Mouse (Mus musculus): ENCODE data around the gene Diras2. TPM values are rescaled to one million over a fixed set of nuclear protein-coding genes. Genes with fewer than 3 reads are reported as not detected.

Diras2 gene
- polyA plus RNA-seq, 1 experiment from 2014 or later: 0.40 TPM

DNA sequence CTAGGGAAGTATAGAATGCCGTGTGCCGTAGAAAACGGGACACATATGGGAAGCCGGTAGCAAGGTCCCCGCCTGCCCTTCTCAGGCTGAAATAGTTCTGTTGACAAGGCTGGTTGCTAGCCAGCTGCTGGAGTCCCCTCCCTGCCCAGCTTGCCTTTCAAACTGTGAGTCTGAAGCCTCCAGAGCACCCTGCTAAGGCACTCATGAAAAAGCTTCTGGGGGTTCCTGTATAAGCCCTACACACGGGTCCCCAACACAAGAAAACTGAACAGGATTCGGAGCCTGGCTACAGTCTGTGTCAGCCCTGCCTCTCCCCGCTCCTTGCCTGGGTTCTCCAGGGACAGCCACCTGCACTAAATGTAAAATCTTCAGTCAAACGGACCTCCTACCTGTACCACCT, 2.3 kb downstream of the Diras2 start:
- H3K9ac ChIP-seq: no peak overlapping the region
- no peaks in the 10 kb centered on the region for H3K36me3 ChIP-seq
- H3K4me3 ChIP-seq (replicated peaks): no peak overlapping the region
- peaks cover 8% of the 10 kb centered on the region for H3K4me1 ChIP-seq
- no peak overlapping the region for H3K27ac ChIP-seq
- no peak overlapping the region for H3K4me2 ChIP-seq
- WGBS: 63% methylated on average over 9 of the region's 9 CpGs
- peaks cover 32% of the 10 kb centered on the region for H3K27me3 ChIP-seq
- no peaks in the 10 kb centered on the region for H3K9me3 ChIP-seq (replicated peaks)
- no peak for ATAC-seq (replicated peaks; ENCODE audit: low FRiP score)

DNA sequence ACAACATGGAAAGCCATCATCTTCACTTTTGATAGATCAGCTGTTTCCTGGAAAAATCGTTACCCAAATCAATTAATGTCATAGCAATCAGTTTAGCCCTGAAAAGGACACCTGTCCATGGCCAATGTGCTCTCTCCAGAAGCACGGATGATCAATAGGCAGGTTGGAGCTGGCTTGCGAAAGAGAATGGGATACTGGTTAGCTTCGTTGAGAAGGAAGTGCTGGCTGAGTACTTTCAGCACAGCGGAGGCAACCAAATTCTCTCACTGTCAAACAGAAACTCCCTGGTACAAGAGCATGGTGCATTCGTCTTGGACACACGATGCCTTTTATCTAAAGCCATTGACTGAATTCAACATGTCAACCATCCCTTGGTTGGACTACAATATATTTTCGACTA, 2.8 kb downstream of the Diras2 start:
- Histone ChIP-seq H3K27ac (no peak overlapping the region), H3K36me3 (no peaks in the 10 kb centered on the region), H3K27me3 (peaks cover 31% of the 10 kb centered on the region), H3K9ac (no peak overlapping the region), H3K4me3 (replicated peaks) (no peak overlapping the region), H3K4me1 (peaks cover 8% of the 10 kb centered on the region), H3K4me2 (no peak overlapping the region), H3K9me3 (replicated peaks) (no peaks in the 10 kb centered on the region)
- WGBS: 84% methylated on average over 8 of the region's 8 CpGs
- ATAC-seq (replicated peaks; ENCODE audit: low FRiP score): no peak

DNA sequence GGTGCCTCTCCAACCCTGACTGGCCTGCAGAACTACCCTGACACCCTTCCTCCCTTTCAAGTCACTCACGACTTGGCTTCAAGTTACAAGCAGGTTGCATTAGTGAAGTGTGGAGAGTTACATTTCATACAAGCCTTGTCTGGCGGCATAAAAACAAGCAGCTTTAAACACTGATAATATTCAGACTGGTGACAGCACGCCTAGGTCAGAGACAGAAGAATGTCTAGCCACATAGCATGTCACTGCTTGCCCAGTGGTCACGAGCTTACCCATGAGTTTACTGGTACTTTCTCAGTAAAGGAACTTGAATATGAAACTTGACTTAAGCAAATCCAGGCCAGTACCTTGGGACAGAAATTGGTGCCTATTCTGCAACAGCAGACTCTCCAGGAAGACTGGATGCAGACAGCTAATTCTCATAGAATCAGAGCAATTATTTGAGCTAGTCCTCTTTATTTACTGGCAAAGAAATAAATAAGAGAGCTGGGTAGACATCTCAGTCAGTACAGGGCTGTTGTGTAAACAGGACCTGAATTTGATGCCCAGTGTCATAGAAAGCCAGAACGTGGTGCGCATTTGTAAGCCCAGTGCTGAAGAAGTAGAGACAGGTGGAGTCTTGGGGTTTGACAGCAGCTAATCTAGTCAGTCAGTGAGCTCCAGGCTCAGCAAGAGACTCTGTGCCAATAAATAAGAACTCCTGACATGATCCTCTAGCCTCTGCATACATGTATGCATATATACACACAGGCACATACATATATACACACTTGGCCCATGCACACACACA, 4.6 kb downstream of the Diras2 start:
- H3K4me2 ChIP-seq: no peak overlapping the region
- WGBS: 72% methylated on average over 6 of the region's 6 CpGs
- no peak for ATAC-seq (replicated peaks; ENCODE audit: low FRiP score)

DNA sequence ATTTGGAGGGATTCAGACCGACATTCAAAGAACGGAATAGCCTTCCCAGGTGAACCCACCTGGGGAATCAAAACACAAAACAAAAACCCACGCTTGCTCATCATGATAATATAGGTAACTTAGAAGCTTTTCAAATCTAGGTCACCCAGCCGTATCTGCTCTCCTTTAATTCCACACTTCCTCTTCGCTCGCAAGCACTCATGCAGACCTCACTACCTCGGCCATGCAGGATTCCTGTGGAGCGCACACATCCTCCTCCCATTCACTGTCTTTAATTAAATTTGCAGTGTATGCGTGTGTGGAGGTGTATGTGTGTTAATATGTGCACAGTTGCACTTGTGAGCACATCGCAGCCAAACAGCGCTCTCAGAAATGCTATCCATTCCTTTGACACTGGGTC, 6.8 kb downstream of the Diras2 start:
- Histone ChIP-seq H3K27me3 (peaks cover 14% of the 10 kb centered on the region), H3K4me2 (no peak overlapping the region), H3K27ac (no peak overlapping the region), H3K9me3 (replicated peaks) (no peaks in the 10 kb centered on the region), H3K4me3 (replicated peaks) (no peak overlapping the region), H3K9ac (no peak overlapping the region), H3K4me1 (peaks cover 5% of the 10 kb centered on the region; the same call in 1 of the 2 replicates), H3K36me3 (no peaks in the 10 kb centered on the region)
- WGBS: 77% methylated on average over 11 of the region's 11 CpGs
- no peak for ATAC-seq (replicated peaks; ENCODE audit: low FRiP score)

More for the DNA sequence above, 4.6 kb downstream of the Diras2 start:
- no peaks in the 10 kb centered on the region for H3K36me3 ChIP-seq
- peaks cover 8% of the 10 kb centered on the region for H3K4me1 ChIP-seq
- H3K4me3 ChIP-seq (replicated peaks): no peak overlapping the region
- H3K9me3 ChIP-seq (replicated peaks): no peaks in the 10 kb centered on the region
- H3K9ac ChIP-seq: no peak overlapping the region
- H3K27ac ChIP-seq: no peak overlapping the region
- peaks cover 31% of the 10 kb centered on the region for H3K27me3 ChIP-seq

DNA sequence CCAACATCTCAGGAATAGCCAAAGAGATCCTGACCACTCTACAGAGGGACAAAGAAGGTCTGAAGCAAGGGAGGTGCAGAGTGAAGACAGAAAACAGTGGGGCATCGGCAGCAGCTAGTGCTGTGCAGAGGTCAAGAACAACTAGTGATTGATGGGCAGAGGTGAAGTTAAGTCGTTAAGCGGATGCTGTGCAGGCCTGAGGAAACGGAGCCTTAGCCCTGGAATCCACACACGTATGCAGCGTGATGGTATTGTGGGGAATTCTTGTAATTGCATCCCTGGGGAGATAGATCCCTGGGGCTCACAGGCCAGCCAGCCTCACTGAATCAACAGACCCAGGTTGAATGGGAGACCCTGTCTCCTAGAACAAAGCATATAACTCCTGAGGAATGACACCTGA, 9.9 kb downstream of the Diras2 start:
- Histone ChIP-seq H3K27ac (no peak overlapping the region), H3K9ac (no peak overlapping the region), H3K36me3 (no peaks in the 10 kb centered on the region), H3K9me3 (replicated peaks) (no peaks in the 10 kb centered on the region), H3K4me1 (peaks cover 5% of the 10 kb centered on the region; the same call in 1 of the 2 replicates), H3K27me3 (no peaks in the 10 kb centered on the region; the same call in 1 of the 2 replicates), H3K4me2 (no peak overlapping the region), H3K4me3 (replicated peaks) (no peak overlapping the region)
- 24% methylated on average over 6 of the region's 6 CpGs for WGBS
- no peak for ATAC-seq (replicated peaks; ENCODE audit: low FRiP score)

DNA sequence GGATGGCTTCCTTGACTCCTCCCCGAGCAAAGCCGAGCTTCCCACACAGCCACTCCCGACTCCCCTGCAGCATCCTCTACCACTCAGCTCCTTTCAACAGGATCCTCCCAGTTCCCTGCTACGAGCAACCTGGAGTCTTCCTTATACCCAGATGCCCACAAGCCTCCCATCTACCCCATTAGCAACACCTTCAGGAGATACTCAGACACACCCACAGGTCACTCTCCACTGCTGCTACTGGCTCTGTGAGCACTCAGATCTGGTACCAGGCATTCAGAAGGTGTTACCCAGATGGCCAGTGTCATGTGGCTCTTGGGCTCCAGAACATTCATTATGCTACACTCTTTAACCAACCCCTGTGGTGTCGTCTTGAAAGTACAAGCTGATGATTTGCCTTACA, 11.7 kb downstream of the Diras2 start:
- Histone ChIP-seq H3K9ac (no peak overlapping the region), H3K36me3 (no peaks in the 10 kb centered on the region), H3K27me3 (no peaks in the 10 kb centered on the region; the same call in 1 of the 2 replicates), H3K9me3 (replicated peaks) (no peaks in the 10 kb centered on the region), H3K4me1 (peaks cover 5% of the 10 kb centered on the region; the same call in 1 of the 2 replicates), H3K4me3 (replicated peaks) (no peak overlapping the region), H3K4me2 (no peak overlapping the region), H3K27ac (no peak overlapping the region)
- ATAC-seq (replicated peaks; ENCODE audit: low FRiP score): no peak
- WGBS: 51% methylated on average over 5 of the region's 5 CpGs

DNA sequence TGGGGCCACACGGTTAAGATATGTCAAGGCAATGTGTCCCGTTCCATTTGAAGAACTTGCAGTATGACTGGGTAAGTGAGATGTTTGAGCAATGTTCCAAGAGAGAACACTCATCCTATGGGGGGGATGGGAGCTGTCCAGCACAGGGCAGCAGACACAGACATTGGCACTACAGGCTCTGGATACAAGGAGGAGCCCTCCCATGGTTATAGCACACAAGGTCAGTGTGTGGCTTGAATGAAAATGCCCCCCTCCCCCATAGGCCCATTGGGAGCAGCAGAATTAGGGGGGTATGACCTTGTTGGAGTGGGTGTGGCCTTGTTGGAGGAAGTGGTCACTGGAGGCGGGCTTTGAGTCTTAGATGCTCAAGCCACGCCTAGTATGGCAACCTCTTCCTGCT, 12.7 kb downstream of the Diras2 start:
- Histone ChIP-seq H3K4me3 (replicated peaks) (no peak overlapping the region), H3K27me3 (no peaks in the 10 kb centered on the region; the same call in 1 of the 2 replicates), H3K9ac (no peak overlapping the region), H3K27ac (no peak overlapping the region), H3K9me3 (replicated peaks) (no peaks in the 10 kb centered on the region), H3K36me3 (no peaks in the 10 kb centered on the region), H3K4me1 (peaks cover 5% of the 10 kb centered on the region; the same call in 1 of the 2 replicates), H3K4me2 (no peak overlapping the region)
- WGBS: 83% methylated on average over 4 of the region's 4 CpGs
- ATAC-seq (replicated peaks; ENCODE audit: low FRiP score): no peak

DNA sequence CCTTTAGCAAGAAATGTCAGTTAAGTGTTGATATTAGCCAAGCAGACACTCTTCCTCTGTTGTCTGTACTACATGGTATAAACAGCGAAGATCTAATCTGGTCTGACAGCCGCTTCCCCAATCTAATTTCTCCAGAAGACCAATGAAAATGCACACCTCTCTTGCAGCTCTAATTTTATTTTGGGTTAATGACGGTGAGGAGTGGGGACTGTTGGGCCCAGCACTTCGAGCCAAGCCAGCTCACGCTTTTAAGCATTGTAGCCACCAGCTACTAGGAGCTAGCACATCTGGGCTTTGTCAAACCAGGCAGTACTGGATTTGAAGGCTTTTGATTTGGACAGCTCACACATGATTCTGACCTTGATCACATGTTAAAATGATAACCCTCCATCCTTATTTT, 14.1 kb downstream of the Diras2 start:
- no peak for ATAC-seq (replicated peaks; ENCODE audit: low FRiP score)
- no peak overlapping the region for H3K9ac ChIP-seq
- H3K9me3 ChIP-seq (replicated peaks): no peaks in the 10 kb centered on the region
- no peak overlapping the region for H3K27ac ChIP-seq
- no peaks in the 10 kb centered on the region; the same call in 1 of the 2 replicates for H3K27me3 ChIP-seq
- no peak overlapping the region for H3K4me3 ChIP-seq (replicated peaks)
- no peaks in the 10 kb centered on the region for H3K36me3 ChIP-seq
- H3K4me1 ChIP-seq: peaks cover 5% of the 10 kb centered on the region; the same call in 1 of the 2 replicates
- 81% methylated on average over 5 of the region's 5 CpGs for WGBS
- H3K4me2 ChIP-seq: no peak overlapping the region

DNA sequence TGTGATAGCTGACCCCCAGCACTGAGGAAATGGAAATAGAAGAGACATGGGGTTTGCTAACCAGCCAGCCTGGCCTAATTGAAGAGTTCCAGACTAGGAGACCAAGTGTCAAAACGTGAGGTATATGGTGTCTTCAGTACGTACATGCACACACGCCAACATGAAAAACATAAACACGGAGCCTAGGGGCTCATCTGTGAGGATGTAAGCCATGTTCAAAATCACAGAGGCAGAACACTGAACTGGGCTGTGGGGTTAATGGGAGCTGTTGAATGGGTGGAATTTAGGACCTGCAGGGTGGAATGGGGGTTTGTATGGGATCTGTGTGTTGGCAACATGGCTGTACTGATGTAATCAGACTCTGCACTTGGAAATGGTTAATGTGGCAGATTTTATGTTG, 14.5 kb downstream of the Diras2 start:
- Histone ChIP-seq H3K36me3 (no peaks in the 10 kb centered on the region), H3K27me3 (no peaks in the 10 kb centered on the region; the same call in 1 of the 2 replicates), H3K4me1 (peaks cover 5% of the 10 kb centered on the region; the same call in 1 of the 2 replicates), H3K4me2 (no peak overlapping the region), H3K9ac (no peak overlapping the region), H3K27ac (no peak overlapping the region), H3K9me3 (replicated peaks) (no peaks in the 10 kb centered on the region), H3K4me3 (replicated peaks) (no peak overlapping the region)
- WGBS: 87% methylated on average over 4 of the region's 4 CpGs
- ATAC-seq (replicated peaks; ENCODE audit: low FRiP score): no peak

DNA sequence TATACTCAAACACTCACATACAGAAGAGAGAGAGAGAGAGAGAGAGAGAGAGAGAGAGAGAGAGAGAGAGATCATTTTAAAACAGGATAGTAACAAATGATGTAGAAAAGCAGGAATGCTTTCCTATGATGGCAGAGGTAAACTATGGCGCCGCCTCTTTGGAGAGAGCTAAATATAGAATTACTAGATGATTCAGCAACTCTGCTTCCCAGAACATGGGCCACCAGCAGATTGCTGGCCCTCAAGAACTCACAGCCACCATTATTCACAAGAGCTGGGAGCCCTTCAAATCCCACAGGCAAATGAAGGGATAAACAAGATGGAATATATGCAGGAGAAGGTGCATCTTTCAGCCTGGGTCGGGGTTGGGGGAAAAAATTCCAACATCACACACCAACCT, 15.0 kb downstream of the Diras2 start:
- no peak for ATAC-seq (replicated peaks; ENCODE audit: low FRiP score)
- H3K4me1 ChIP-seq: peaks cover 2% of the 10 kb centered on the region; the same call in 1 of the 2 replicates
- H3K9me3 ChIP-seq (replicated peaks): no peaks in the 10 kb centered on the region
- no peak overlapping the region for H3K27ac ChIP-seq
- H3K4me2 ChIP-seq: no peak overlapping the region
- 88% methylated on average over 3 of the region's 3 CpGs for WGBS
- H3K36me3 ChIP-seq: no peaks in the 10 kb centered on the region
- H3K27me3 ChIP-seq: no peaks in the 10 kb centered on the region; the same call in 1 of the 2 replicates
- no peak overlapping the region for H3K4me3 ChIP-seq (replicated peaks)
- no peak overlapping the region for H3K9ac ChIP-seq

DNA sequence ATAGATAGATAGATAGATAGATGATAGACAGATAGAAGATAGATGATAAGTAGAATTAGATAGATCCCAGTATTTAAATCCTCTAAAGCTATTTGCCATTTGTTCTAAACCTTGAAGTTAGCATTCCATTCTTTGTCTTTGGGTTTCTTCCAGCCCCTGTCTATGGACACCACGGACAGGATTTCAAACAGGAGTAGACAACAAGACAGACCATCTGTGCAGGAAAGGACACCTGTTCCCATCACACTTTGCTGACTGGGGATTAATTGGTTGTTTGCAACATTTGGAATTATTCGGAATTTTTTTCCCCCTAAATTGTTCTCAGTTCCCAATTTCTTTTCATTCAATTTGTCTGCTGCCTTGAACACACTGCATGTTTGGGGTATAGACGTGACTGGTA, 17.5 kb downstream of the Diras2 start:
- ATAC-seq (replicated peaks; ENCODE audit: low FRiP score): no peak
- no peaks in the 10 kb centered on the region for H3K27me3 ChIP-seq
- H3K9me3 ChIP-seq (replicated peaks): no peaks in the 10 kb centered on the region
- WGBS: 82% methylated on average over 3 of the region's 3 CpGs
- no peak overlapping the region for H3K27ac ChIP-seq
- H3K4me2 ChIP-seq: no peak overlapping the region
- no peak overlapping the region for H3K4me3 ChIP-seq (replicated peaks)
- H3K4me1 ChIP-seq: no peaks in the 10 kb centered on the region
- no peak overlapping the region for H3K9ac ChIP-seq
- no peaks in the 10 kb centered on the region for H3K36me3 ChIP-seq

DNA sequence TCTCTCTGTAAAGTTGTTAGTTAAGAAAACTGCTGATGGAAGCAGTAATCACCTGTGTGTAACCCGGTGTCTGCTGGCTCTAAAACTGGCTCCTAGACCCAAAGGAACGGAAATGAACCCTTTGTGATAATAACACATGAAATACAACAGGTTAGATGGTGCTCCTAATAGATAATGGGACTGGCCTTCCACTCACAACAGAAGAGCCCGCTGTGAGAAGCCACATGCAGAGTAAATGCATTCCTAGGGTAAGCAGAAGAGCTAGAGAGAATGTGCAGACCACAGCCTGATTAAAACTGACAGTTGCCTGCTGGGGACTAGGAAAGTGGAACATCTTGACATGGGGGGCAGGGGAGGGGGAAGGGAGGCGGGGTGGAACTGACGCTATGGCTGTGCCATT, 18.7 kb downstream of the Diras2 start:
- Histone ChIP-seq H3K27me3 (no peaks in the 10 kb centered on the region), H3K4me3 (replicated peaks) (no peak overlapping the region), H3K9me3 (replicated peaks) (no peaks in the 10 kb centered on the region), H3K4me2 (no peak overlapping the region), H3K4me1 (no peaks in the 10 kb centered on the region), H3K27ac (no peak overlapping the region), H3K9ac (no peak overlapping the region), H3K36me3 (no peaks in the 10 kb centered on the region)
- 75% methylated on average over 5 of the region's 5 CpGs for WGBS
- no peak for ATAC-seq (replicated peaks; ENCODE audit: low FRiP score)

Data from kidney, embryonic 15.5 days (tissue).